Mouse (Mus musculus) c-Kit-positive CD71-positive TER-119-negative erythroid progenitor cells, embryonic 14.5 days (primary cell): ENCODE data around the gene Zfp462.

ENCODE experiments used
- DNase-seq: peaks from one replicate; pipeline ENCODE4 v3.0.0-alpha.2; 2013; ENCODE audit warnings: low read depth

Zfp462 gene

GRCm38 (mm10) chr4:54996064-54996463 lies 51.2 kb downstream of the Zfp462 start:
- DNase-seq, result no peak

GRCm38 (mm10) chr4:54998146-54998841 lies 53.4 kb downstream of the Zfp462 start:
- DNase-seq, result no peak

GRCm38 (mm10) chr4:54999556-54999955 lies 54.7 kb downstream of the Zfp462 start:
- DNase-seq, result no peak

- DNase-seq, result no peak
Observed at GRCm38 (mm10) chr4:55001386-55001785, 56.5 kb downstream of the Zfp462 start.

- no peak for DNase-seq
Observed at GRCm38 (mm10) chr4:55003128-55003527, 58.3 kb downstream of the Zfp462 start.

GRCm38 (mm10) chr4:55005066-55005465 lies 60.2 kb downstream of the Zfp462 start:
- no peak for DNase-seq

- no peak for DNase-seq
Observed at GRCm38 (mm10) chr4:55005521-55005969, 60.7 kb downstream of the Zfp462 start.

GRCm38 (mm10) chr4:55006024-55006423 lies 61.2 kb downstream of the Zfp462 start:
- no peak for DNase-seq

GRCm38 (mm10) chr4:55008616-55009015 lies 63.8 kb downstream of the Zfp462 start:
- no peak for DNase-seq

GRCm38 (mm10) chr4:55011391-55011790 lies 66.5 kb downstream of the Zfp462 start:
- no peak for DNase-seq

- DNase-seq, result no peak
Observed at GRCm38 (mm10) chr4:55013563-55014248, 68.9 kb downstream of the Zfp462 start.

- DNase-seq, result no peak
Observed at GRCm38 (mm10) chr4:55014731-55015463, 70.0 kb downstream of the Zfp462 start.

- no peak for DNase-seq
Observed at GRCm38 (mm10) chr4:55015517-55015916, 70.7 kb downstream of the Zfp462 start.

GRCm38 (mm10) chr4:55026109-55026646 lies 81.3 kb downstream of the Zfp462 start:
- DNase-seq, result no peak

- DNase-seq, result no peak
Observed at GRCm38 (mm10) chr4:55030401-55030800, 85.6 kb downstream of the Zfp462 start.

- DNase-seq, result no peak
Observed at GRCm38 (mm10) chr4:55032317-55032930, 87.6 kb downstream of the Zfp462 start.

GRCm38 (mm10) chr4:55033452-55033851 lies 88.6 kb downstream of the Zfp462 start:
- no peak for DNase-seq

- DNase-seq, result no peak
Observed at GRCm38 (mm10) chr4:55038139-55038538, 93.3 kb downstream of the Zfp462 start.

GRCm38 (mm10) chr4:55040258-55040964 lies 95.6 kb downstream of the Zfp462 start:
- DNase-seq, result no peak

GRCm38 (mm10) chr4:55041106-55041730 lies 96.4 kb downstream of the Zfp462 start:
- no peak for DNase-seq

GRCm38 (mm10) chr4:55042573-55042972 lies 97.7 kb downstream of the Zfp462 start:
- DNase-seq, result no peak
